Mouse (Mus musculus) bone marrow macrophage, adult 2 months (primary cell): Measurements from ENCODE around the gene Gse1.

Experiments used
- CTCF ChIP-seq: IDR thresholded peaks from 2 replicates; pipeline ENCODE4 v1.5.1; 2012; ENCODE audit warnings: low read depth, mild to moderate bottlenecking, low read length, moderate library complexity
- POLR2A ChIP-seq: IDR thresholded peaks from 2 replicates; pipeline ENCODE4 v1.6.1; 2012; ENCODE audit warnings: mild to moderate bottlenecking, low read depth, low read length, borderline replicate concordance

- TF ChIP-seq POLR2A (no peak), CTCF (no peak)
Observed at GRCm38 (mm10) chr8:120549321-120549921, 321.2 kb downstream of the Gse1 start.
